Mouse (Mus musculus) stomach, embryonic 16.5 days (tissue): ENCODE results near the gene Comt. TPM values are rescaled to one million over a fixed set of nuclear protein-coding genes. Genes with fewer than 3 reads are reported as not detected.

Source experiments
- ATAC-seq: fragments of 200-750 bp; cut with Nextera tagmentation; 2 replicates; pipeline ENCODE4 v1.8.0; 2017; ENCODE audit warnings: moderate number of reproducible peaks, moderate TSS enrichment; ENCODE audit not compliant: insufficient read depth, low FRiP score
- H3K27ac ChIP-seq: fragments of 300-500 bp; sonication (generic); 2 replicates; pipeline ENCODE4 v1.5.1; 2014; ENCODE audit warnings: low read length
- H3K27me3 ChIP-seq: fragments of 300-500 bp; sonication (generic); 2 replicates; pipeline ENCODE4 v1.6.1; 2014; ENCODE audit warnings: low read length, control low read depth, mixed read lengths; ENCODE audit not compliant: control insufficient read depth, insufficient read depth
- H3K36me3 ChIP-seq: fragments of 300-500 bp; sonication (generic); 2 replicates; pipeline ENCODE4 v1.6.1; 2014; ENCODE audit warnings: low read length; ENCODE audit not compliant: control insufficient read depth, insufficient read depth
- H3K4me1 ChIP-seq: fragments of 300-500 bp; sonication (generic); 2 replicates; pipeline ENCODE4 v1.6.1; 2014; ENCODE audit warnings: low read length, control low read depth, mixed read lengths; ENCODE audit not compliant: control insufficient read depth, insufficient read depth
- H3K4me2 ChIP-seq: fragments of 300-500 bp; sonication (generic); 2 replicates; pipeline ENCODE4 v1.6.1; 2014; ENCODE audit warnings: low read depth, low read length, mixed read lengths
- H3K4me3 ChIP-seq: fragments of 300-500 bp; sonication (generic); replicated peaks from 2 replicates; pipeline ENCODE4 v1.5.1; 2014; ENCODE audit warnings: mild to moderate bottlenecking, low read length
- H3K9ac ChIP-seq: fragments of 300-500 bp; sonication (generic); 2 replicates; pipeline ENCODE4 v1.6.1; 2014; ENCODE audit warnings: low read length
- H3K9me3 ChIP-seq: fragments of 300-500 bp; sonication (generic); replicated peaks from 2 replicates; pipeline ENCODE4 v1.6.1; 2016; ENCODE audit warnings: low read length, control low read depth; ENCODE audit not compliant: control insufficient read depth
- WGBS: fragments of 180-500 bp; shearing (Covaris S2); extraction: QIAGEN DNeasy Blood & Tissue Kit; methylation state at CpG from one replicate; pipeline ENCODE4 v1.1.7; 2014; 5-methylcytosine and 5-hydroxymethylcytosine counted together
- polyA plus RNA-seq: library from polyadenylated mRNA; unstranded; fragments of >200 nt; fragmentation: Nextera tagmentation; extraction: Ambion mirVana; gene quantifications from 2 replicates; pipeline ENCODE4 v1.2.1, GENCODE M21; 2015

Gene Comt
- polyA plus RNA-seq, 1 experiment from 2014 or later: 105 TPM

DNA sequence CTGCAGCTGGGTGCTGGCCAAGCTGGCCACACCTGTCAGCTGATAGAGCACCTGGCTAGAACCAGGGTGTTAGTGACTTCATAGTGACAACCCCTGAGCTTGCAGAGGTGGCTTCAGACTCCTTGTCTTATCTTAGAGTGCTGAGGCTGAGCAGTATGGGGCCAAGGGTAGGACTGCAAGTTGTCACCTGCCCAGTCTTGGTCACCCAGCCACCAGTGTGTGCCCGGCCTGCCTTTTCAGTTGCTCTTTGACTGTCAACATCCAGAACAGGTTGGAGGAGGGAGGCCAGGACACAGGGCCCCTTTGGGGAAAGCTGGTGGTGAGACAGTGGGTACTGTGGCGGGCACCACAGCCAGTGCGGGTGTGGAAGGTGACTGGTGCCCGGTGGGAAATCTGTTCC is 22.4 kb upstream of the Comt start:
- Histone ChIP-seq H3K27me3 (no peaks in the 10 kb centered on the region), H3K4me1 (peaks cover 5% of the 10 kb centered on the region; the same call in 1 of the 2 replicates), H3K4me3 (no peak overlapping the region), H3K36me3 (no peaks in the 10 kb centered on the region), H3K9ac (no peak overlapping the region), H3K27ac (no peak overlapping the region), H3K9me3 (no peaks in the 10 kb centered on the region), H3K4me2 (no peak overlapping the region)
- 79% methylated on average over 4 of the region's 4 CpGs for whole genome bisulfite sequencing
- ATAC-seq: peak; percentile 49; the same call in 1 of the 2 replicates

GRCm38 (mm10) chr16:18448104-18448503 is 21.5 kb upstream of the Comt start:
- 21% methylated on average over 6 of the region's 6 CpGs for WGBS
- ATAC-seq: no peak
- Histone ChIP-seq H3K4me1 (peaks cover 5% of the 10 kb centered on the region; the same call in 1 of the 2 replicates), H3K4me3 (no peak overlapping the region), H3K9me3 (no peaks in the 10 kb centered on the region), H3K36me3 (no peaks in the 10 kb centered on the region), H3K27ac (no peak overlapping the region), H3K27me3 (no peaks in the 10 kb centered on the region), H3K4me2 (no peak overlapping the region), H3K9ac (0 out of 2 replicates have a peak overlapping the region, but pooled peaks have one; percentile 6)

GRCm38 (mm10) chr16:18447243-18447642 is 20.6 kb upstream of the Comt start:
- ATAC-seq: no peak
- no peak overlapping the region for H3K4me2 ChIP-seq
- H3K27me3 ChIP-seq: no peaks in the 10 kb centered on the region
- H3K9me3 ChIP-seq: no peaks in the 10 kb centered on the region
- no peak overlapping the region for H3K27ac ChIP-seq
- peaks cover 5% of the 10 kb centered on the region; the same call in 1 of the 2 replicates for H3K4me1 ChIP-seq
- H3K9ac ChIP-seq: no peak overlapping the region
- H3K36me3 ChIP-seq: no peaks in the 10 kb centered on the region
- H3K4me3 ChIP-seq: no peak overlapping the region

DNA sequence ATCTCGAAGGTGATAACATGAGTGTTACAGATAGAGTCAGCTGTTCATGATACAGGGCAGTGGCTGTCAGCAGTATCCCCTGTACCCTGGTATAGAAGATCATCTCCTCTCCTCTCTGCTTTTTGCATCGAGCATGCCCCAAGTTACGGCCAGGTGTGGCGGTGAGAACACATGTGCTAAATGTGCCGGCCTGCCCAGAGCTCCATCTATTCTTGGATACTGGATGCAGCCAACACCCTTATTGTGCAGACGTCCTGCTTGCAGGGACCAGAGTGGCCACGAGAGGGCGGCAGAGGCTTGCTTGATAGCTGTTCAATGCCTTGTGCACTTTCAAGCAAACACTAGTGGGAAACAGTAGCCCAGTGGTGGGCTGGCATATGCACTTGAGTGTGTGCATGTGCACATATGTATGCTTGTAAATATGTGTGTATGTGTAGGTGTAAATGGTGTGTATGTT is 16.8 kb upstream of the Comt start:
- peak; percentile 76; the same call in 1 of the 2 replicates for ATAC-seq
- H3K36me3 ChIP-seq: peaks cover 5% of the 10 kb centered on the region; the same call in 1 of the 2 replicates

DNA sequence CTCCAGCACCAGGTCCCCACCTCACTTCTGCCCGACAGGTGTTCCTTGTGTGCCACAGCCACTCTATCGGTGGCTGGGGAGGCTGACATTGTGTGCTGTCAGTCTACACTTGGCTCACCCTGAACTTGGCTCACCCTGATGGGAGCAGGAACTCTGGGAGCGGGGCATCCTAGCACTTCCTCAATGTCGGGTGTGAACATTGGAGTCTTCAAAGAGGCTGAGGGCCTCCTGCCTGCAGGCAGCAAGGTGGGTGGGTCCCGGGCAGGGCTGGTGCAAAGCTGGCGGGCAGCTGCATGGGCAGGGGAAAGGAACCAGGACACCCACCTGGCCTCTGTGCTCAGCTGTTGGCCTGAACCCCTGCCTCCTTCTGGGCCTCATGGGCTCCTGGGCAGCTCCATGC is 9.5 kb upstream of the Comt start:
- Histone ChIP-seq H3K27me3 (no peaks in the 10 kb centered on the region), H3K9ac (no peak overlapping the region), H3K9me3 (0 out of 2 replicates have a peak, but pooled peaks cover 5% of the 10 kb centered on the region), H3K27ac (no peak overlapping the region), H3K4me2 (no peak overlapping the region), H3K4me1 (no peaks in the 10 kb centered on the region), H3K4me3 (no peak overlapping the region), H3K36me3 (peaks cover 5% of the 10 kb centered on the region; the same call in 1 of the 2 replicates)
- 78% methylated on average over 6 of the region's 6 CpGs for WGBS
- ATAC-seq: no peak

More for the DNA sequence above, 16.8 kb upstream of the Comt start:
- 17% methylated on average over 8 of the region's 8 CpGs for WGBS
- Histone ChIP-seq H3K9me3 (no peaks in the 10 kb centered on the region), H3K4me2 (no peak overlapping the region), H3K27me3 (no peaks in the 10 kb centered on the region), H3K4me3 (no peak overlapping the region), H3K27ac (no peak overlapping the region), H3K4me1 (peaks cover 5% of the 10 kb centered on the region; the same call in 1 of the 2 replicates), H3K9ac (no peak overlapping the region)

- H3K4me3 ChIP-seq: no peak overlapping the region
- H3K27me3 ChIP-seq: no peaks in the 10 kb centered on the region
- H3K4me2 ChIP-seq: no peak overlapping the region
- no peak for ATAC-seq
- no peak overlapping the region for H3K9ac ChIP-seq
- no peak overlapping the region for H3K27ac ChIP-seq
- no peaks in the 10 kb centered on the region for H3K36me3 ChIP-seq
- H3K9me3 ChIP-seq: 0 out of 2 replicates have a peak, but pooled peaks cover 5% of the 10 kb centered on the region
- WGBS: 94% methylated on average over 5 of the region's 5 CpGs
- peaks cover 6% of the 10 kb centered on the region; the same call in 1 of the 2 replicates for H3K4me1 ChIP-seq
Observed at GRCm38 (mm10) chr16:18433341-18433920, 6.8 kb upstream of the Comt start.

- no peak for ATAC-seq
- 0 out of 2 replicates have a peak, but pooled peaks cover 5% of the 10 kb centered on the region for H3K9me3 ChIP-seq
- no peaks in the 10 kb centered on the region for H3K36me3 ChIP-seq
- 76% methylated on average over 8 of the region's 8 CpGs for WGBS
- H3K4me1 ChIP-seq: peaks cover 13% of the 10 kb centered on the region
- H3K9ac ChIP-seq: no peak overlapping the region
- no peaks in the 10 kb centered on the region for H3K27me3 ChIP-seq
- no peak overlapping the region for H3K27ac ChIP-seq
- no peak overlapping the region for H3K4me2 ChIP-seq
- H3K4me3 ChIP-seq: no peak overlapping the region
Observed at GRCm38 (mm10) chr16:18430641-18431212, 4.1 kb upstream of the Comt start.

GRCm38 (mm10) chr16:18429641-18430040 is 3.0 kb upstream of the Comt start:
- WGBS: 87% methylated on average over 8 of the region's 8 CpGs
- Histone ChIP-seq H3K36me3 (no peaks in the 10 kb centered on the region), H3K27ac (no peak overlapping the region; the same call in 1 of the 2 replicates)

GRCm38 (mm10) chr16:18428516-18429042 is 1.9 kb upstream of the Comt start:
- H3K27ac ChIP-seq: 0 out of 2 replicates have a peak overlapping the region, but pooled peaks have one; percentile 1
- peaks cover 31% of the 10 kb centered on the region for H3K4me1 ChIP-seq
- no peaks in the 10 kb centered on the region for H3K27me3 ChIP-seq
- no peak overlapping the region for H3K9ac ChIP-seq
- H3K36me3 ChIP-seq: no peaks in the 10 kb centered on the region
- ATAC-seq: peak; percentile 59; the same call in 1 of the 2 replicates
- H3K9me3 ChIP-seq: no peaks in the 10 kb centered on the region
- H3K4me3 ChIP-seq: no peak overlapping the region
- WGBS: 71% methylated on average over 7 of the region's 7 CpGs
- no peak overlapping the region for H3K4me2 ChIP-seq

More at GRCm38 (mm10) chr16:18429641-18430040, 3.0 kb upstream of the Comt start:
- no peak overlapping the region for H3K4me2 ChIP-seq
- H3K27me3 ChIP-seq: no peaks in the 10 kb centered on the region
- no peaks in the 10 kb centered on the region for H3K9me3 ChIP-seq
- no peak for ATAC-seq
- H3K4me1 ChIP-seq: peaks cover 21% of the 10 kb centered on the region
- no peak overlapping the region for H3K4me3 ChIP-seq
- H3K9ac ChIP-seq: no peak overlapping the region
